Mouse (Mus musculus) liver, postnatal 0 days (tissue): Measurements from ENCODE around the gene Atxn10.

Experiments used
- CTCF ChIP-seq: sonication (generic); IDR thresholded peaks from 2 replicates; pipeline ENCODE4 v1.5.1; 2016; ENCODE audit warnings: antibody characterized with exemption, low read depth
- EP300 ChIP-seq: IDR thresholded peaks from 2 replicates; pipeline ENCODE4 v1.6.1; 2016; ENCODE audit warnings: antibody characterized with exemption, low read depth, mild to moderate bottlenecking

- TF ChIP-seq CTCF (no peak), EP300 (no peak)
Measured at GRCm38 (mm10) chr15:85347058-85347700, 11.1 kb downstream of the Atxn10 start.
